ENCODE assay signal across 10 mouse cellular contexts in genomic region chr6:112810521-112810830, GRCm38 (mm10).
DNase-seq lines count a peak whose midpoint lies in the region; ATAC-seq and TF ChIP-seq lines count a peak whose summit lies in the region.
"Had no signal": no experiment of that assay in that cellular context is flagged by ENCODE, and none has a peak within 500 bp of the region (broad histone marks: within the 10 kb centered on the region; RNA-seq: fewer than 3 reads in every experiment).

No protein-coding gene starts in this region.

- no peak overlapping the region for H3K9ac ChIP-seq in lung, embryonic 15.5 days
- H3K9ac ChIP-seq in forebrain, postnatal 0 days: 0 out of 2 replicates have a peak overlapping the region, but pooled peaks have one; percentile 22
- 0 out of 2 replicates have a peak overlapping the region, but pooled peaks have one; percentile 20 for H3K9ac ChIP-seq in midbrain, embryonic 12.5 days (replicated peaks)
- H3K9ac ChIP-seq: limb, embryonic 12.5 days; stomach, embryonic 15.5 days had no signal

- 66% methylated on average over 4 of the region's 4 CpGs for WGBS in lung, embryonic 15.5 days
- WGBS in forebrain, postnatal 0 days: 27% methylated on average over 4 of the region's 4 CpGs
- WGBS in midbrain, embryonic 12.5 days: 43% methylated on average over 4 of the region's 4 CpGs

- DNase-seq in lung, postnatal 4 days: no peak
- peak; percentile 24 for DNase-seq in forebrain, postnatal 0 days
- no peak for DNase-seq in gastrocnemius, postnatal 4 days (ENCODE audit: low spot score in 2 of 2)
- no peak for DNase-seq in frontal cortex, adult 2 months (ENCODE audit: extremely low spot score in 1 of 2, low spot score in 1 of 2)
- DNase-seq: thymus, postnatal 25 days had no signal

- H3K4me1 ChIP-seq in lung, embryonic 15.5 days: 0 out of 2 replicates have a peak, but pooled peaks cover 10% of the 10 kb centered on the region
- peaks cover 17% of the 10 kb centered on the region for H3K4me1 ChIP-seq in forebrain, postnatal 0 days (ENCODE audit: insufficient read depth)
- H3K4me1 ChIP-seq in midbrain, embryonic 12.5 days: peaks cover 67% of the 10 kb centered on the region
- H3K4me1 ChIP-seq: limb, embryonic 12.5 days had no signal

- TF ChIP-seq CTCF in forebrain, postnatal 0 days (IDR thresholded peaks at IDR 0.05; ENCODE audit: low read depth): no peak

- H3K9me3 ChIP-seq in lung, embryonic 15.5 days: no peaks in the 10 kb centered on the region
- no peaks in the 10 kb centered on the region for H3K9me3 ChIP-seq in forebrain, postnatal 0 days (ENCODE audit: low read length)
- H3K9me3 ChIP-seq in midbrain, embryonic 12.5 days: no peaks in the 10 kb centered on the region
- H3K9me3 ChIP-seq: limb, embryonic 12.5 days; stomach, embryonic 15.5 days had no signal

- ATAC-seq in lung, embryonic 15.5 days (ENCODE audit: borderline replicate concordance, extremely low read depth, low FRiP score, low TSS enrichment): no peak
- ATAC-seq in forebrain, postnatal 0 days: no peak
- no peak for ATAC-seq in midbrain, embryonic 12.5 days (ENCODE audit: low FRiP score, low read depth)
- ATAC-seq in CD4-positive, CD25-positive, alpha-beta regulatory T cell, adult 4 months: no peak

- no peaks in the 10 kb centered on the region for H3K36me3 ChIP-seq in lung, embryonic 15.5 days
- H3K36me3 ChIP-seq in forebrain, postnatal 0 days (ENCODE audit: insufficient read depth): 0 out of 2 replicates have a peak, but pooled peaks cover 10% of the 10 kb centered on the region
- H3K36me3 ChIP-seq in midbrain, embryonic 12.5 days: peaks cover 34% of the 10 kb centered on the region
- H3K36me3 ChIP-seq: stomach, embryonic 15.5 days had no signal

- 0 out of 2 replicates have a peak overlapping the region, but pooled peaks have one; percentile 39 for H3K27ac ChIP-seq in lung, embryonic 15.5 days
- peak overlapping the region; percentile 70 for H3K27ac ChIP-seq in forebrain, postnatal 0 days (ENCODE audit: low read depth, low read length)
- peak overlapping the region; percentile 98 for H3K27ac ChIP-seq in midbrain, embryonic 12.5 days (replicated peaks)
- H3K27ac ChIP-seq: limb, embryonic 12.5 days had no signal

- H3K4me3 ChIP-seq in lung, embryonic 15.5 days: no peak overlapping the region
- no peak overlapping the region for H3K4me3 ChIP-seq in forebrain, postnatal 0 days (ENCODE audit: low read depth, low read length)
- no peak overlapping the region for H3K4me3 ChIP-seq in midbrain, embryonic 12.5 days
- H3K4me3 ChIP-seq: limb, embryonic 12.5 days; stomach, embryonic 15.5 days had no signal

- no peak overlapping the region for H3K4me2 ChIP-seq in lung, embryonic 15.5 days
- H3K4me2 ChIP-seq in forebrain, postnatal 0 days (ENCODE audit: low read depth): no peak overlapping the region
- peak overlapping the region; percentile 29 for H3K4me2 ChIP-seq in midbrain, embryonic 12.5 days (replicated peaks)
- H3K4me2 ChIP-seq: limb, embryonic 12.5 days; stomach, embryonic 15.5 days had no signal

- no peaks in the 10 kb centered on the region for H3K27me3 ChIP-seq in lung, embryonic 15.5 days
- H3K27me3 ChIP-seq in forebrain, postnatal 0 days (ENCODE audit: insufficient read depth, low read length): no peaks in the 10 kb centered on the region
- H3K27me3 ChIP-seq in midbrain, embryonic 12.5 days: no peaks in the 10 kb centered on the region
- H3K27me3 ChIP-seq: limb, embryonic 12.5 days; stomach, embryonic 15.5 days had no signal

Comparison
In these comparisons a context has a peak if more than half of its experiments do, and no peak if none do; other contexts are left out.
1. H3K27ac ChIP-seq: peak in every context shown above with its lines; median percentile 98 in midbrain, embryonic 12.5 days; 70 in forebrain, postnatal 0 days; 39 in lung, embryonic 15.5 days.